Mouse (Mus musculus) cerebellum, postnatal 4 days (tissue): Measurements from ENCODE around the gene Polg2.
"Not testable (repeated sequence)": the region's sequence is repeated elsewhere in the genome, so short reads cannot be mapped to it uniquely, and the experiment has no call there.

ENCODE experiments used
- DNase-seq, 2 experiments: peaks; one replicate each; pipeline ENCODE4 v3.0.0; 2022; ENCODE audit warnings: low spot score in 2 of 2, mixed read lengths in 1 of 2

Polg2 gene

GRCm38 (mm10) chr11:106789649-106790048 lies 10.3 kb upstream of the Polg2 start:
- no peak for DNase-seq

- peak; percentile 86 to 95 for DNase-seq
Observed at GRCm38 (mm10) chr11:106788775-106789459, 9.6 kb upstream of the Polg2 start, which contains the start of the genes Ddx5 and Cep95. Gene Ddx5 (minus strand): TSS chr11:106789185. Gene Cep95 (plus strand): TSS chr11:106789252.

- peak; percentile 98 to 100 for DNase-seq
Observed at GRCm38 (mm10) chr11:106788026-106788774, 8.9 kb upstream of the Polg2 start.

- peak; percentile 71 to 87 for DNase-seq
Observed at GRCm38 (mm10) chr11:106787131-106788025, 8.0 kb upstream of the Polg2 start.

GRCm38 (mm10) chr11:106785043-106785442 lies 5.7 kb upstream of the Polg2 start:
- no peak for DNase-seq

- no peak for DNase-seq
Observed at GRCm38 (mm10) chr11:106784476-106784875, 5.1 kb upstream of the Polg2 start.

- DNase-seq = no peak
Observed at GRCm38 (mm10) chr11:106782841-106783764, 3.8 kb upstream of the Polg2 start.

- not testable (repeated sequence) for DNase-seq
Observed at GRCm38 (mm10) chr11:106782271-106782670, 2.9 kb upstream of the Polg2 start.

- no peak for DNase-seq
Observed at GRCm38 (mm10) chr11:106780590-106781220, 1.4 kb upstream of the Polg2 start.

- no peak for DNase-seq
Observed at GRCm38 (mm10) chr11:106780089-106780425, 720 bp upstream of the Polg2 start.

- DNase-seq = no peak
Observed at GRCm38 (mm10) chr11:106778589-106779387, 549 bp downstream of the Polg2 start.

GRCm38 (mm10) chr11:106778132-106778531 lies 1.2 kb downstream of the Polg2 start:
- DNase-seq = no peak

GRCm38 (mm10) chr11:106777395-106777794 lies 1.9 kb downstream of the Polg2 start:
- DNase-seq = no peak

- DNase-seq = no peak
Observed at GRCm38 (mm10) chr11:106776960-106777359, 2.4 kb downstream of the Polg2 start.

GRCm38 (mm10) chr11:106773061-106773460 lies 6.3 kb downstream of the Polg2 start:
- DNase-seq = no peak

GRCm38 (mm10) chr11:106770195-106770974 lies 9.0 kb downstream of the Polg2 start:
- DNase-seq = no peak

GRCm38 (mm10) chr11:106767516-106767915 lies 11.8 kb downstream of the Polg2 start:
- DNase-seq = no peak

GRCm38 (mm10) chr11:106766611-106767162 lies 12.7 kb downstream of the Polg2 start:
- no peak for DNase-seq

- no peak for DNase-seq
Observed at GRCm38 (mm10) chr11:106762800-106763185, 16.5 kb downstream of the Polg2 start.
